Mouse (Mus musculus): Measurements from ENCODE around the gene Stx8.

Gene Stx8

GRCm38 (mm10) chr11:68145586-68146455, 179.8 kb downstream of the Stx8 start:
- DNase-seq (ENCODE audit: low spot score in 2 of 2), result no peak

GRCm38 (mm10) chr11:68146456-68146851, 180.5 kb downstream of the Stx8 start:
- no peak for DNase-seq (ENCODE audit: low spot score in 2 of 2)

- no peak for DNase-seq (ENCODE audit: low spot score in 2 of 2)
These were observed 184.9 kb downstream of the Stx8 start for GRCm38 (mm10) chr11:68150938-68151337.

- DNase-seq (ENCODE audit: low spot score in 2 of 2), result no peak
These were observed 189.8 kb downstream of the Stx8 start for GRCm38 (mm10) chr11:68155821-68156220.

GRCm38 (mm10) chr11:68158166-68158565, 192.2 kb downstream of the Stx8 start:
- no peak for DNase-seq (ENCODE audit: low spot score in 2 of 2)

- DNase-seq (ENCODE audit: low spot score in 2 of 2), result no peak
These were observed 193.9 kb downstream of the Stx8 start for GRCm38 (mm10) chr11:68159867-68160266.

GRCm38 (mm10) chr11:68164408-68164807, 198.4 kb downstream of the Stx8 start:
- no peak for DNase-seq (ENCODE audit: low spot score in 2 of 2)

GRCm38 (mm10) chr11:68168427-68168826, 202.4 kb downstream of the Stx8 start:
- DNase-seq (ENCODE audit: low spot score in 2 of 2), result no peak

- DNase-seq (ENCODE audit: low spot score in 2 of 2), result no peak
These were observed 206.1 kb downstream of the Stx8 start for GRCm38 (mm10) chr11:68171973-68172647.

GRCm38 (mm10) chr11:68172648-68173045, 206.7 kb downstream of the Stx8 start:
- no peak for DNase-seq (ENCODE audit: low spot score in 2 of 2)

- no peak for DNase-seq (ENCODE audit: low spot score in 2 of 2)
These were observed 210.6 kb downstream of the Stx8 start for GRCm38 (mm10) chr11:68176550-68176949.

GRCm38 (mm10) chr11:68177415-68177814, 211.4 kb downstream of the Stx8 start:
- no peak for DNase-seq (ENCODE audit: low spot score in 2 of 2)

- DNase-seq (ENCODE audit: low spot score in 2 of 2), result no peak
These were observed 219.7 kb downstream of the Stx8 start for GRCm38 (mm10) chr11:68185647-68186046.

GRCm38 (mm10) chr11:68187242-68187641, 221.2 kb downstream of the Stx8 start:
- no peak for DNase-seq (ENCODE audit: low spot score in 2 of 2)

- DNase-seq (ENCODE audit: low spot score in 2 of 2), result no peak
These were observed 222.8 kb downstream of the Stx8 start for GRCm38 (mm10) chr11:68188695-68189201.

GRCm38 (mm10) chr11:68190849-68191248, 224.9 kb downstream of the Stx8 start:
- no peak for DNase-seq (ENCODE audit: low spot score in 2 of 2)

- DNase-seq (ENCODE audit: low spot score in 2 of 2), result no peak
These were observed 229.2 kb downstream of the Stx8 start for GRCm38 (mm10) chr11:68195168-68195567.

- DNase-seq (ENCODE audit: low spot score in 2 of 2), result no peak
These were observed 229.7 kb downstream of the Stx8 start for GRCm38 (mm10) chr11:68195693-68196176.

- DNase-seq (ENCODE audit: low spot score in 2 of 2), result no peak
These were observed 230.6 kb downstream of the Stx8 start for GRCm38 (mm10) chr11:68196566-68196965.

GRCm38 (mm10) chr11:68197471-68197870, 231.5 kb downstream of the Stx8 start:
- no peak for DNase-seq (ENCODE audit: low spot score in 2 of 2)

- no peak for DNase-seq (ENCODE audit: low spot score in 2 of 2)
These were observed 232.7 kb downstream of the Stx8 start for GRCm38 (mm10) chr11:68198696-68199095.

- DNase-seq (ENCODE audit: low spot score in 2 of 2), result no peak
These were observed 233.1 kb downstream of the Stx8 start for GRCm38 (mm10) chr11:68199103-68199502.
